Mouse (Mus musculus) midbrain, embryonic 14.5 days (tissue): ENCODE measurements around the gene Rab37. TPM values are rescaled to one million over a fixed set of nuclear protein-coding genes. Genes with fewer than 3 reads are reported as not detected.
A peak's percentile ranks its signal among the peaks of the same experiment; 100 is the strongest.

Experiments
- ATAC-seq: fragments of 200-750 bp; cut with Nextera tagmentation; 2 replicates; pipeline ENCODE4 v1.8.0; 2017; ENCODE audit warnings: moderate number of reproducible peaks, moderate library complexity; ENCODE audit not compliant: low FRiP score, low TSS enrichment
- DNase-seq: peaks from one replicate; pipeline ENCODE4 v3.0.0-alpha.2; 2015
- H3K27ac ChIP-seq: fragments of 300-500 bp; sonication (generic); replicated peaks from 2 replicates; pipeline ENCODE4 v1.5.1; 2014; ENCODE audit warnings: mild to moderate bottlenecking, low read depth, low read length, moderate library complexity
- H3K27me3 ChIP-seq: fragments of 300-500 bp; sonication (generic); 2 replicates; pipeline ENCODE4 v1.6.1; 2014; ENCODE audit warnings: low read length, control low read depth, mixed read lengths; ENCODE audit not compliant: control insufficient read depth, insufficient read depth
- H3K36me3 ChIP-seq: fragments of 300-500 bp; sonication (generic); 2 replicates; pipeline ENCODE4 v1.6.1; 2014; ENCODE audit warnings: low read length, control low read depth; ENCODE audit not compliant: control insufficient read depth, insufficient read depth
- H3K4me1 ChIP-seq: fragments of 300-500 bp; sonication (generic); 2 replicates; pipeline ENCODE4 v1.6.1; 2014; ENCODE audit warnings: mild to moderate bottlenecking, antibody characterized with exemption, low read length, control low read depth; ENCODE audit not compliant: control insufficient read depth, insufficient read depth
- H3K4me2 ChIP-seq: fragments of 300-500 bp; sonication (generic); 2 replicates; pipeline ENCODE4 v1.6.1; 2014; ENCODE audit warnings: mild to moderate bottlenecking, low read length, moderate library complexity
- H3K4me3 ChIP-seq: fragments of 300-500 bp; sonication (generic); replicated peaks from 2 replicates; pipeline ENCODE4 v1.5.1; 2014; ENCODE audit warnings: low read depth, low read length
- H3K9ac ChIP-seq: fragments of 300-500 bp; sonication (generic); replicated peaks from 2 replicates; pipeline ENCODE4 v1.6.1; 2014; ENCODE audit warnings: mild to moderate bottlenecking, low read length, moderate library complexity
- H3K9me3 ChIP-seq: fragments of 300-500 bp; sonication (generic); 2 replicates; pipeline ENCODE4 v1.6.1; 2016; ENCODE audit warnings: low read length, control low read depth, mixed read lengths; ENCODE audit not compliant: control insufficient read depth
- WGBS: fragments of 180-500 bp; shearing (Covaris S2); extraction: QIAGEN DNeasy Blood & Tissue Kit; methylation state at CpG from one replicate; pipeline ENCODE4 v1.1.7; 2014; 5-methylcytosine and 5-hydroxymethylcytosine counted together
- polyA plus RNA-seq: library from polyadenylated mRNA; unstranded; fragments of >200 nt; fragmentation: Nextera tagmentation; extraction: Ambion mirVana; gene quantifications from 2 replicates; pipeline ENCODE4 v1.2.1, GENCODE M21; 2014

Rab37 gene
- polyA plus RNA-seq, 1 experiment from 2014 or later: 0.83 TPM

DNA sequence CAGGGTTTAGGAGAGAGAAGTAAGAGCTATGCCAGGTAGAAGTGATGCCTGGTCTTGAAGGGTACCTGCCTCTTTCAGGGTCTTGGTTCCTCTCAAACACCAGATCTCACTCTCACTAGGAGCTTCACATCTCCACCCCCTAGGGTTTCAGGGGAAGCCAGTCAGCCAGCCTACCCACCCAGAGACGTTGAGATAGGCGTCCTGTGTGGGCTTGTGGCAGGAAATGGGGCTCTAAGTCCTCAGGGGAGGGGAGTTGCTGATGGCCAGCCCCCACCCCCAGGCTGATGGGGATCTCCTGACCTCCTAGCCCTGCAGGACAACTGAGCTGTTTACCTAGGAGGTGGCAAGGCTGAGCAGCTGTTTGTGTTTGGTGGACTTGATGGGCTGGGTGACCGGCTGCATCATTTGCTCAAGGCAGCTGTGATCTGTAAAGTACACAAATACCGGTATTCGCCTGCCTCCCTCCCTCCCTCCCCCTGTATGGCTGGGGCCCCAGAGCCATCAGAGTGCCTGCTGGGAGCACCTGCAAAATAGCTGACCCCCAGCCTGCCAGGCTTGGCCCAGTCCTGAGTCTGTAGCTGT lies 63.9 kb downstream of the Rab37 start:
- H3K9me3 ChIP-seq: no peaks in the 10 kb centered on the region

GRCm38 (mm10) chr11:115157933-115158719 lies 66.9 kb downstream of the Rab37 start:
- Histone ChIP-seq H3K27ac (no peak overlapping the region), H3K27me3 (peaks cover 42% of the 10 kb centered on the region), H3K4me1 (peaks cover 4% of the 10 kb centered on the region; the same call in 1 of the 2 replicates), H3K4me3 (no peak overlapping the region), H3K4me2 (no peak overlapping the region), H3K9ac (no peak overlapping the region), H3K9me3 (no peaks in the 10 kb centered on the region), H3K36me3 (no peaks in the 10 kb centered on the region)
- ATAC-seq (no peak), DNase-seq (no peak)
- WGBS: 39% methylated on average over 12 of the region's 12 CpGs

More for the DNA sequence above, 63.9 kb downstream of the Rab37 start:
- Histone ChIP-seq H3K4me3 (no peak overlapping the region), H3K27ac (no peak overlapping the region), H3K36me3 (no peaks in the 10 kb centered on the region), H3K9ac (no peak overlapping the region), H3K27me3 (peaks cover 22% of the 10 kb centered on the region), H3K4me2 (no peak overlapping the region), H3K4me1 (peaks cover 10% of the 10 kb centered on the region; the same call in 1 of the 2 replicates)
- 29% methylated on average over 5 of the region's 5 CpGs for WGBS
- DNase-seq: no peak
- no peak for ATAC-seq

- Histone ChIP-seq H3K4me3 (no peak overlapping the region), H3K4me2 (no peak overlapping the region), H3K27ac (no peak overlapping the region), H3K9ac (no peak overlapping the region), H3K9me3 (no peaks in the 10 kb centered on the region), H3K4me1 (peaks cover 14% of the 10 kb centered on the region), H3K36me3 (no peaks in the 10 kb centered on the region), H3K27me3 (peaks cover 41% of the 10 kb centered on the region)
- ATAC-seq: no peak
- DNase-seq: peak; percentile 50
- 50% methylated on average over 11 of the region's 11 CpGs for WGBS
Measured at GRCm38 (mm10) chr11:115160016-115160797, 69.0 kb downstream of the Rab37 start.

- H3K9ac ChIP-seq: no peak overlapping the region
- H3K36me3 ChIP-seq: no peaks in the 10 kb centered on the region
- H3K4me3 ChIP-seq: no peak overlapping the region
- H3K4me2 ChIP-seq: no peak overlapping the region
- peaks cover 44% of the 10 kb centered on the region for H3K27me3 ChIP-seq
- H3K27ac ChIP-seq: no peak overlapping the region
- H3K9me3 ChIP-seq: no peaks in the 10 kb centered on the region
- DNase-seq: peak; percentile 80
- peaks cover 14% of the 10 kb centered on the region for H3K4me1 ChIP-seq
- ATAC-seq: no peak
- 30% methylated on average over 10 of the region's 10 CpGs for WGBS
Measured at GRCm38 (mm10) chr11:115160883-115161577, 69.8 kb downstream of the Rab37 start.

GRCm38 (mm10) chr11:115161578-115162204 lies 70.5 kb downstream of the Rab37 start:
- WGBS: 63% methylated on average over 9 of the region's 9 CpGs
- H3K36me3 ChIP-seq: no peaks in the 10 kb centered on the region
- H3K4me3 ChIP-seq: no peak overlapping the region
- H3K4me1 ChIP-seq: peaks cover 14% of the 10 kb centered on the region
- no peak overlapping the region for H3K4me2 ChIP-seq
- no peak overlapping the region for H3K27ac ChIP-seq
- DNase-seq (no peak), ATAC-seq (no peak)
- H3K9me3 ChIP-seq: no peaks in the 10 kb centered on the region
- peaks cover 44% of the 10 kb centered on the region for H3K27me3 ChIP-seq
- no peak overlapping the region for H3K9ac ChIP-seq

DNA sequence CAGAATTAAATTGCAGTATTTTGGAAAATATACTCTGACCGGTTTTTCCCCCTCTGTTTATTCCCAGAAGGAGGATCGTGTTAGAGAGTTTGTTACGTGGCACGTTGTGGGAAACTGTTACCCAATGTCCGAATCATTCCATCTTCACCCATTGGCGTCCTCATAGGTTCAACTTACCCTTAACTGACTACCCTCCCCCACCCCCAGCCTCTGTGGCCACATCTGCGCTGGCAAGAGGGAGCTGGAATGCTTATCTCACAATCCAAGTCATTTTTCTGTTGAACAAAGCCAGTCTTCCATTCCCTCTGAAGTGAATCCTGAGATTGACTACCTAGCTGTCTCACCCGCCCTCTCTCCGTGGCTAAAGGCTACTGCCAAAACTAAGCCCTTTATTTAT lies 71.0 kb downstream of the Rab37 start:
- H3K9ac ChIP-seq: no peak overlapping the region
- WGBS: 22% methylated on average over 9 of the region's 9 CpGs
- peaks cover 14% of the 10 kb centered on the region for H3K4me1 ChIP-seq
- H3K27me3 ChIP-seq: peaks cover 44% of the 10 kb centered on the region
- H3K9me3 ChIP-seq: no peaks in the 10 kb centered on the region
- no peak overlapping the region for H3K27ac ChIP-seq
- H3K36me3 ChIP-seq: no peaks in the 10 kb centered on the region
- DNase-seq (no peak), ATAC-seq (no peak)
- no peak overlapping the region for H3K4me3 ChIP-seq
- peak overlapping the region; percentile 70 for H3K4me2 ChIP-seq

- peak; percentile 92 for ATAC-seq
- DNase-seq: peak; percentile 94
- Histone ChIP-seq H3K4me2 (peak within 1 kb of the TSS; percentile 70), H3K4me3 (peak within 1 kb of the TSS; percentile 48), H3K4me1 (peaks cover 14% of the 10 kb centered on the region), H3K9me3 (no peaks in the 10 kb centered on the region), H3K9ac (peak within 1 kb of the TSS; percentile 45), H3K27ac (no peak within 1 kb of the TSS; the same call in 1 of the 2 replicates), H3K27me3 (peaks cover 44% of the 10 kb centered on the region), H3K36me3 (no peaks in the 10 kb centered on the region)
- WGBS: under 1% methylated on average over 47 of the region's 47 CpGs
Measured at GRCm38 (mm10) chr11:115162832-115163480, 71.7 kb downstream of the Rab37 start, which contains the start of gene Slc9a3r1. Gene Slc9a3r1, plus strand, starts transcription at chr11:115163341.
